Mouse (Mus musculus) gastrocnemius, adult 8-10 months (tissue): ENCODE measurements around the gene Olfr1250. TPM values are rescaled to one million over a fixed set of nuclear protein-coding genes. Genes with fewer than 3 reads are reported as not detected.
"Not testable (repeated sequence)": the region's sequence is repeated elsewhere in the genome, so short reads cannot be mapped to it uniquely, and the experiment has no call there.

Source experiments
- DNase-seq, 2 experiments: peaks; one replicate each; pipeline ENCODE4 v3.0.0; 2022; ENCODE audit warnings: low spot score in 2 of 2
- total RNA-seq, 4 experiments: library from RNA; stranded (reverse); gene quantifications; 2 replicates each; pipeline ENCODE4 v1.2.4; 2022

The Olfr1250 gene
- total RNA-seq, result not detected

DNA sequence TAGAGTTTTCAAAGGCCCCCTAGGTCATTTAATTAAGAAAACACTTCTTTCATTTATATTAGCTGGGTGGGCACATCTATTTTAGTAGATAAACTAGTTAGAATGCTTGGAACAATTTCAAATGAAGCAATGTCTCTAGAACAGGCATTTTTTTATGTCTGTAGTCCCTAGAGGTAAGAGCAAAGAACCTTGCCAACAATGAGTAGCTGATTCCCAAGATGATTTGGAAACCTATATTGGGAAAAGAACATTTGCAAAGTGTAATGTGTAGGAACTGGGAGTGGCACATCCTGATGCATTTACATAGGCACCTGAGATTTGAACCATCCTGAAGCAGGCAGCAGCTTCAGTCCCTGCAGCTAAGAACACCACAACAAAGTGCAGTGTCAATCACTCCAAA lies at the start of gene Olfr1250:
Gene Olfr1250, minus strand, starts transcription at position 101 of the 400 bp plus-strand sequence.
- DNase-seq, result no peak

DNA sequence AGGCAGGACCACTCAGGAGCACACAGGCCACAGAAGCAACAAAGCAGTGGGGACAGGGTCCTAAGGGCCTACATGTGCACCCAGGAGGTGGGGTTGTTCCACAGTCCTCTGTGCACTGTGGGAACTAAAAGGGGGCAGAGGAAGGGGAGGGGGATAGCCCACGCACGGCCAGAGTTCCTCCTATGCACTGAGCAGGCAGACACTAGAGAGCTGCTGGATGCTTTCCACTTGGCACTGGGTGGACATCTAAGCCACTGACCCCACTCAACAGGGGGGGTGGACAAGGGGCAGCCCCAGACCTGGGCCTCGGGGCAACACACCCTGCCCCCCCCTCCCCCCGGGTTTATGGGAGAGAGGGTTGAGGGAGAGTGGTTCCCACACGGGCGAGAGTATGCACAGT lies 30.7 kb upstream of the Olfr1250 start:
- no peak for DNase-seq

DNA sequence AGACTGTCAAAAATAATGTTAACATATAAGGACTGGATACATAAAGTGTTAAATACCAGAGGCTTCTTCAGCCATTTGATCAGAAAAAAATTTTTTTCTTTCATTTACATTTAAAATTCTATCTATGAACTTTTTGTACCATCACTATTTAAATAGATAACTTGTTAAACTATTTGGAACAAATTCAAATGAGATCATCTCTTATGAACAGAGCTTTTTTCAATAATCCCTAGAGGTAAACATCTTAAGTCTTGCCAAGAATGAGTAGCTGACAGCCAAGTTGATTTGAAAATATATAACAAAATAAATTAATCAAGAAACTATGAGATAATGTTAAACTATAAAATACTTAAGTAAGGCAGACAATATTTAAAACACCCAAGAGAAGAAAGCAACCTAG lies 10.6 kb upstream of the Olfr1250 start, which contains the start of gene Olfr1251:
Gene Olfr1251, minus strand, starts transcription at position 101 of the 400 bp plus-strand sequence.
- no peak for DNase-seq

DNA sequence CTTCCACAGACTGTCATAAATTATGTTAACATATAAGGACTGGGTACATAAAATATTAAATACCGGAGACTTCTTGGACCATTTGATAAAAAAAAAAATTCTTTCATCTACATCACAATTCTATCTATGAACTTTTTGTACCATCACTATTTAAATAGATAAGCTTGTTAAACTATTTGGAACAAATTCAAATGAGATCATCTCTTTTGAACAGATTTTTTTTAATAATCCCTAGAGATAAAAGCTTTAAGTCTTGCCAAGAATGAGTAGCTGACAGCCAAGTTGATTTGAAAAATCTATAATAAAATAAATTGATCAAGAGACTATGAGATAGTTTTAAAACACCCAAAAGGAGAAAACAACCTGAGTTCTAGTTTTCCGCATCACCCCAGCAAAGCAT lies 26.4 kb downstream of the Olfr1250 start, which contains the start of gene Olfr1249:
Gene Olfr1249, minus strand, starts transcription at position 101 of the 400 bp plus-strand sequence.
- DNase-seq, result no peak

DNA sequence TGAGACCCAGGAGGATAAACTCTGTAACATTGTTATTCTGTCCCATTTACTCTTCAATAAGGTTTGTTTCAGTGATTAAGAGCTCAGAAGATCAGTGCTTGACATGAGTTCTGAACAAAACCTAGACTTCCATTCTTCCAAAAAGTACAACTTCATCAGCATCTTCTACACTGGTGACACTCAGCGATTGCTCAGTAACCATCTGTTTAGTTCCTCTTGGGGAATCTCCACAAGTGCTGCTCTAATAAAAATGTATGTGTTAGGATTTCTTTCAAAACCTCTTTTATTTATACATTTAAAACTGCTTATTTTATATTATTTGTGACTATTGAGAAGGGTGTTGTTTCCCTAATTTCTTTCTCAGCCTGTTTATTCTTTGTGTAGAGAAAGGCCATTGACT lies 43.1 kb downstream of the Olfr1250 start, which contains the start of gene Olfr1248:
Gene Olfr1248, minus strand, starts transcription at position 101 of the 400 bp plus-strand sequence.
- DNase-seq, result not testable (repeated sequence)

DNA sequence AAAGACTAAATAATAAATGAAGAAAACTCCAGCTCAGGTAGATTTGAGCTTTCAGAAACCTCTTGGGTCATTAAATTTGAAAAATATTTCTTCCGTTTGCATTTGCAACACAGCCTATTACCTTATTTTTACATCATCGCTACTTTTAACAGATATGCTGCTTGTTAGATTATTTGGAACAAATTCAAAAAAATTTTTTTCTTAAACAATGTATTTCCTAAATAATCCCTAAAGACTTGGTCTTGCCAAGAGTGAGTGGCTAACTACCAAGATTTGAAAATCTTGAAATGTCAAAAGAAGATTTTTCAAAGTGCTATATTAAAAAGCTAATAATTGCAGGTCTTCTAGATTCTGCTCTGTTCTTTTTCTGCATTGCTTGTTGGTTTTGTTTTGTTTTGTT lies 47.2 kb downstream of the Olfr1250 start, which contains the start of gene Olfr1247:
Gene Olfr1247, minus strand, starts transcription at position 101 of the 400 bp plus-strand sequence.
- DNase-seq, result no peak

Other genes starting within 250 kb of the Olfr1250 start
- gene Olfr1239, start 241.1 kb downstream of the Olfr1250 start, total RNA-seq, result not detected
- gene Olfr1240, start 218.5 kb downstream of the Olfr1250 start, total RNA-seq, result not detected
- not detected for gene Olfr1241, start 174.3 kb downstream of the Olfr1250 start, total RNA-seq
- gene Olfr1242, start 163.1 kb downstream of the Olfr1250 start, total RNA-seq, result not detected
- gene Olfr1243, start 130.0 kb downstream of the Olfr1250 start, total RNA-seq, result not detected
- gene Olfr1245, start 83.0 kb downstream of the Olfr1250 start, total RNA-seq, result not detected
- not detected for gene Olfr1246, start 68.3 kb downstream of the Olfr1250 start, total RNA-seq
- gene Olfr1247, start 47.3 kb downstream of the Olfr1250 start, total RNA-seq, result under 1 TPM in 1 of 4 experiments, not detected in 3; 0.10 TPM
- gene Olfr1248, start 43.2 kb downstream of the Olfr1250 start, total RNA-seq, result not detected
- not detected for gene Olfr1249, start 26.5 kb downstream of the Olfr1250 start, total RNA-seq
- gene Olfr1251, start 10.5 kb upstream of the Olfr1250 start, total RNA-seq, result not detected
- not detected for gene Olfr1252, start 63.5 kb upstream of the Olfr1250 start, total RNA-seq
- not detected for gene Olfr1253, start 95.6 kb upstream of the Olfr1250 start, total RNA-seq
- gene Olfr1254, start 132.2 kb upstream of the Olfr1250 start, total RNA-seq, result not detected
- not detected for gene Olfr1255, start 150.6 kb upstream of the Olfr1250 start, total RNA-seq
- gene Olfr1256, start 180.1 kb upstream of the Olfr1250 start, total RNA-seq, result not detected
- not detected for gene Olfr48, start 186.7 kb upstream of the Olfr1250 start, total RNA-seq
- not detected for gene Olfr1257, start 217.0 kb upstream of the Olfr1250 start, total RNA-seq